Mouse (Mus musculus): ENCODE measurements around the gene Glt8d2.
"Not testable (repeated sequence)": the region's sequence is repeated elsewhere in the genome, so short reads cannot be mapped to it uniquely, and the experiment has no call there.

The Glt8d2 gene

GRCm38 (mm10) chr10:82646083-82646482 is 44.4 kb downstream of the Glt8d2 start:
- DNase-seq (ENCODE audit: low spot score), result no peak

DNA sequence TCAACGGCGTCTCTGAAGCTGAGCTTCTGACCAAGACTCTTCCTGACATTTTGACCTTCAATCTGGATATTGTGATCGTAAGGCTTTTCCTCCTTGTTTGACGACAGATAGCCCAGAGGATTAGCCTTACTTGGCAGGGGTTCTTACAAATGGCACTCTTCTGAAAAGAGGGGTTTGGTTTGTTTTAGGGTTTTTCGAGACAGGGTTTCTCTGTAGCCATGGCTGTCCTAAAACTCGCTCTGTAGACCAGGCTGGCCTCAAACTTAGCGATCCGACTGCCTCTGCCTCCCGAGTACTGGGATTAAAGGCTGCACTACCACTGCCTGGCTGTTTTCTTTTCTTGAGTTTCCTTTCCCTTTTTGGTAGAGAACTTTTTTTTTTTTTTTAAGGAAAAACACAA is 49.0 kb downstream of the Glt8d2 start:
- DNase-seq (ENCODE audit: low spot score), result no peak

DNA sequence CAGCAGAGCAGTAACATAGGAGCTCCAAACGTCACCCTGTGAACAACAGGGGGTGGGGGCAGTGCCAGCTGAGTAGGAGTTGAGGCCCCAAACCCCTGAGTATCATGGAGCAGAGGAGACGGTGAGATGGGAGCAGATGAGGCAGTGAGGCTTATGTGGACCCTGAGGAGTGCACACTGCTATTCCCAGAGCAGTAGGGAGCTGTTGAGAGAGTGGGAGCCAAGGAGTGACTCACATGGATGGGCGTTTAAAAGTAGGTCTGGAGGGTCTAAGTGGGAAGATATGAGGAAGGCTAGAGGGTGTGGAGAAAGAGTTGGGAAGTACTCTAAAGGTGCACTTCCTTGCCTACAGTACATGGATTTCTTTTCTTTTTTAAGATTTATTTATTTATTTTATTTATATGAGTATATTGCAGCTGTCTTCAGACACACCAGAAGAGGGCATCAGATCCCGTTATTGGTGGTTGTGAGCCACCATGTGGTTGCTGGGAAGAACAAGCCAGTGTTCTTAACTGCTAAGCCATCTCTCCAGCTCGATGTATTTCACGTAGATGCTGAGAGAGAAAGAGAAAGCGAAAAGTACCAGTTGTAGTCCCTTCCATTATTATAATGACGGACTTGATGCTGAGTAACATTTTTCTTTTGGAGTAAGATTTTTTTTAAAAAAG is 51.3 kb downstream of the Glt8d2 start:
- no peak for DNase-seq (ENCODE audit: low spot score)

DNA sequence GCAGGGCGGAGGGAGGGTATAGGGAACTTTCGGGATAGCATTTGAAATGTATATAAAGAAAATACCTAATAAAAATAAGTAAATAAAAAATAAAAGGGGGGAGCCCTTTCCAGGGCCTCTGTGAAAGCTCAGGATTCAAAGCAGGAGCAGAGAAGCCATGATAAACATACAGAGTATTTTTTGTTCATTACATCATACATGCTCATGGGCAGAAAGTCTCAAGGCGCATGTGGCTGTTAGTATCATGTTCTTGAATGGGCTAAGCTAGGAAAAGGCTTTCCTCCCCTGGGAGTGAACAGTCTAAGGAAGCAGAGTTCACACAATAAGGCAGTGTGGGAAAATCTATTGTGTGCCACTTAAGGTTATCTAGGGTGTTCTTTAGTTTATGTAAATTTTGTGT is 54.1 kb downstream of the Glt8d2 start:
- DNase-seq (ENCODE audit: low spot score), result no peak

DNA sequence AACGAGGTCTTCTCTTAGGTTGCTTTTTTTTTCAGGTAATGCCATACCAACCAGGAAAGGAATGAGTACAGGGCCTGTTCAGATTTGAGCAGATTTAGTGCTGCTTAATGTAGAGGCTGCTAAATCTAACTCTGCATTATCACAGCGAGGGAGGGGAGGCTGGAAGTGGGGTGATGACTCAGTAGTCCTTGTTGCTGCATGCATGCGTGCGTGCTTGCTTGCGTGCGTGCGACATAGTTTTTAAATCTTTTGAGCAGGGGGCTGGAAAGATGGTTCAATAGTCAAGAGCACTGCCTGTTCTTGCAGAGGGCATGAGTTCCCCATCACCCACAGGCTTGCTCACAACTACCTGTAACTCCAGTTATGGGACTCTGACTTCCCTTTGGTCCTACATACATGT is 56.1 kb downstream of the Glt8d2 start:
- DNase-seq (ENCODE audit: low spot score), result no peak

GRCm38 (mm10) chr10:82632496-82633280 is 57.8 kb downstream of the Glt8d2 start:
- no peak for DNase-seq (ENCODE audit: low spot score)

DNA sequence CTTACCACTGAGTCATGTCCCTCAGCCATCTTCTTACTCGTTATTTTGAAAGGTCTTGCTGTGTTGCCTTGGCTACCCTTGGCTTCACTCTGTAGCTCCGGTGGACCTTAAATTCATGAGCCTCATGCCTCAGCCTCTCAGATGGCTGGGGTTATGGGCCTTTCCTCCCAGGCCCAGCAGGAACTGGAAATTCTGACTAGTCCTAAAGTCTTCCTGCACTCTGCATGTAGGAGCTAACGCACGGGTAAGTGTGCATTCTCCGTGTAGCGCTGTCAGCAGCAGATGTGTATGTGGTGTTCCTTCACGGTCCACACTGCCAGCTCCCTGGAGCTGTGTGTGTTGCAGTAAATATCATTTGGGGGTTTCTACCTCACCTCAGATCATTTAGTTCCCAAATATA is 59.3 kb downstream of the Glt8d2 start:
- DNase-seq (ENCODE audit: low spot score), result no peak

GRCm38 (mm10) chr10:82630497-82630896 is 60.0 kb downstream of the Glt8d2 start:
- peak; percentile 12 for DNase-seq (ENCODE audit: low spot score)

GRCm38 (mm10) chr10:82629586-82630255 is 60.7 kb downstream of the Glt8d2 start, which contains the start of gene Tdg:
Gene Tdg (plus strand): TSS chr10:82629828.
- DNase-seq (ENCODE audit: low spot score), result peak; percentile 93

DNA sequence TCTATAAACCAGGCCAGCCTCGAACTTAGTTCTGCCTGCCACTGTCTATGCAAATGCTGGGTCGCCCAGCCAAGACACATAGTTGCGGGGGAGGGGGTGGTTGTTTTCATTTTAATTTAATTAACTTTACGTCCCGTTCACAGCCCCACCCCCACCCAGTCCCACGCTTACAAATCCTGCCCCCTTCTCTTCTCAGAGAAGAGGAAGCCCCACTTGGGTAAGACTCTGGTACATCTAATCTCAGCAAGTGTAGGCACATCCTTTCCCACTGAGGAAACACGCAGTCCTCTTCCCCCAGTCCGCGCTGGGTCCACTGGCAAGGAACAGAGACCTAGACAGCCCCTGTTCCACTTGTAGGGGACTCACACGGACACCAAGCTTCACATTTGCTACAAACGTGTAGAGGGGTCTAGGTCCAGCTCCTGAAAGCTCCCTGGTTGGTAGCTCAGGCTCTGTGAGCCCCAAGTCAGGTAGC is 61.3 kb downstream of the Glt8d2 start:
- DNase-seq (ENCODE audit: low spot score), result no peak

DNA sequence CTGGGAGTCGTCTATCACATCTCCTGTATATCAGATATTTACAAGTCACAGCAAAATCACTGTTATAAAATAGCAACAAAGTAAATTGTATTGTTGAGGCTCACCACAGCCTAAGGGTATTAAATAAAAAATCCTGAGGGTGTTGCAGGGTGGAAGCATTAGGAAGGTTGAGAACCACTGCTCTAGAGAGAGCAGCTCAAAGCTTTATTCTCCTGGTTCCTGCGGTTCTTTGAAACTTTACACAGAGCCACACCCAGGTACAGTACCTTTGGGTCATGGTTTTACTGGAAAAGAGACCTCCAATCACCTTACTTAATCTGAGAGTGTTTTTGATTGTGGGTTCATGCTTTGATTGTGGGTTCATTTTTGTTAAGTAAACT is 66.9 kb downstream of the Glt8d2 start:
- not testable (repeated sequence) for DNase-seq (ENCODE audit: low spot score)

DNA sequence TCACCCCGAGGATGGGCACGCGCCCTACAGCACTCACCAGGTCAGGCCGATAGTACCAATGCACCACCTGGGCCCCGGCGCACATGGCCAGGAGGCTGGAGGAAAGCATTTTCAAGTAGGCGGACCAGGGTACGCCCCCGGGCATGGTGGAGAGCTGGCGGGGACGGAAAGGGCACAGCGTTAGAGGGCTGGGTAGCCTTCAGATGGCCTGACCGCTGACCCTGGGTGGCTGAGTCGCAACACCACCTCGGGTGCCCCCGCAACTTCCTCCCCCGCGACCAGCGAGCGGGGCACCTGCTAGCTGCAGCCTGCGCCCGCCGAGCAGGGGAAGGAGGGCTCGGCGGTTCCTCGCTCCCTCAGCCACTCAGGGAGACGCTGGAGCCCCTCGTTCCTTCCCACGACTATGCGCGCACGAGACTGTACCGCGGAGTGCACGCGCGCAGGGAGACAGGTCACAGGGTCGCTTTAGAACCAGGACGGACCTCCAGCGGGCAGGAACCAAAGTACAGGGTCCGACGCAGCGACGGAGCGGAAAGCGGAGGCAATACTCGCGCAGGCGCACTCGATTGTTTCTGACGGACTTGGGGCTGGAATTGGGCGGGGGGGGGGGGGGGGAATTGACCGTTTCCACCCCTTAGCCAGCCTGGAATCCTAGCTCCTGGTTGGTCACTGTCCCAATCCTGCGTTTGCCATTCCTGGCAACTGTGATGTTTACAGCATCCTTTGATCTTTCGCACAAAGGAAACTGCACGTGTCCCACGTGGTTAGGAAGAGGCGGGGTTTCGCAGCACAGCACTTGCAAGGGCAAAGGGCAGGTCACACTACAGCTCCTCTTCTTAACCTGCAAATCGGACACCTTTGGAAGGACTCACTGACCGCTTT is 67.5 kb downstream of the Glt8d2 start, which contains the start of gene 1190007I07Rik:
Gene 1190007I07Rik (minus strand): TSS at position 558 of the 882 bp plus-strand sequence.
- DNase-seq (ENCODE audit: low spot score), result peak; percentile 92

DNA sequence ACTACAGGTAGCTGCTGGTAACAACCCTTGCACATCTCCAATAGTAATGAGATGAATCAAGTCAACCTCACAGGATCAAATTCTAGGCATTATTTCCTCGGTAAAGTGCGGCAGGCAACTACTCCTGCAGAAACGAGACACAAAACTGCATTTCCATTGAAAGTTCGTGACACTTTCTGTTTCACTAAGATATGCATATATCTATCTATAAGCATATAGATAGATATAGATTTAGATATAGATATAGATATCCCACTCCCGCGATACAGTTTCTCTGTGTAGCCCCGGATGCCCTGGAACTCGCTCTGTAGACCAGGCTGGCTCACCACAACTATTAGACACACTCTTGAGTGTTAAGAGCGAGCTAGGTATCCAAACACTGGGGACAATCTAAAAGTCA is 68.2 kb downstream of the Glt8d2 start:
- no peak for DNase-seq (ENCODE audit: low spot score)

Measured in retina, embryonic 14.5 days (tissue).